In genomic region chr1:72778789-72779188, GRCm38 (mm10) we compare ENCODE assay signal across 18 mouse cellular contexts. TPM values are rescaled to one million over a fixed set of nuclear protein-coding genes. Genes with fewer than 3 reads are reported as not detected.
DNase-seq lines count a peak whose midpoint lies in the region; ATAC-seq and TF ChIP-seq lines count a peak whose summit lies in the region.
"Had no signal": no experiment of that assay in that cellular context is flagged by ENCODE, and none has a peak within 500 bp of the region (broad histone marks: within the 10 kb centered on the region; RNA-seq: fewer than 3 reads in every experiment).

No protein-coding gene starts in this region.

- H3K27ac ChIP-seq in forebrain, embryonic 14.5 days (ENCODE audit: low read depth, low read length) = no peak overlapping the region
- no peak overlapping the region for H3K27ac ChIP-seq in forebrain, embryonic 15.5 days (replicated peaks)
- H3K27ac ChIP-seq in stomach, embryonic 14.5 days (ENCODE audit: low read length) = peak overlapping the region; percentile 3; the same call in 1 of the 2 replicates
- H3K27ac ChIP-seq in stomach, postnatal 0 days (replicated peaks) = no peak overlapping the region
- H3K27ac ChIP-seq: forebrain, embryonic 12.5 days; hindbrain, embryonic 12.5 days; midbrain, embryonic 15.5 days had no signal

- no peak overlapping the region for H3K4me3 ChIP-seq in forebrain, embryonic 14.5 days (ENCODE audit: low read depth, low read length)
- H3K4me3 ChIP-seq in forebrain, embryonic 15.5 days = no peak overlapping the region
- no peak overlapping the region for H3K4me3 ChIP-seq in stomach, embryonic 14.5 days (ENCODE audit: low read depth, low read length)
- no peak overlapping the region for H3K4me3 ChIP-seq in stomach, postnatal 0 days (ENCODE audit: low read depth, low read length)
- H3K4me3 ChIP-seq: forebrain, embryonic 12.5 days; hindbrain, embryonic 12.5 days; midbrain, embryonic 15.5 days had no signal

- ATAC-seq in forebrain, embryonic 14.5 days = no peak
- no peak for ATAC-seq in forebrain, embryonic 15.5 days (replicated peaks)
- peak; percentile 42; the same call in 1 of the 2 replicates for ATAC-seq in stomach, embryonic 14.5 days (ENCODE audit: insufficient number of reproducible peaks, insufficient read depth, low FRiP score, low read depth)
- no peak for ATAC-seq in stomach, postnatal 0 days (ENCODE audit: low FRiP score, low TSS enrichment)
- ATAC-seq: midbrain, embryonic 15.5 days; Patski had no signal

- H3K9me3 ChIP-seq in forebrain, embryonic 14.5 days (replicated peaks; ENCODE audit: control insufficient read depth, low read length) = no peaks in the 10 kb centered on the region
- H3K9me3 ChIP-seq in forebrain, embryonic 15.5 days = no peaks in the 10 kb centered on the region
- no peaks in the 10 kb centered on the region for H3K9me3 ChIP-seq in stomach, embryonic 14.5 days (ENCODE audit: control insufficient read depth, low read depth, low read length)
- H3K9me3 ChIP-seq in stomach, postnatal 0 days (ENCODE audit: control insufficient read depth, low read length) = no peaks in the 10 kb centered on the region
- H3K9me3 ChIP-seq: forebrain, embryonic 12.5 days; hindbrain, embryonic 12.5 days; midbrain, embryonic 15.5 days had no signal

- no peaks in the 10 kb centered on the region for H3K4me1 ChIP-seq in forebrain, embryonic 14.5 days (ENCODE audit: control insufficient read depth, insufficient read depth, low read length)
- H3K4me1 ChIP-seq in forebrain, embryonic 15.5 days = no peaks in the 10 kb centered on the region
- H3K4me1 ChIP-seq in stomach, embryonic 14.5 days (ENCODE audit: control insufficient read depth, insufficient read depth, low read length) = peaks cover 13% of the 10 kb centered on the region
- no peaks in the 10 kb centered on the region for H3K4me1 ChIP-seq in stomach, postnatal 0 days (replicated peaks; ENCODE audit: control insufficient read depth, insufficient read depth)
- H3K4me1 ChIP-seq: midbrain, embryonic 15.5 days had no signal

- no peak overlapping the region for H3K9ac ChIP-seq in forebrain, embryonic 14.5 days (ENCODE audit: low read length)
- H3K9ac ChIP-seq in forebrain, embryonic 15.5 days (replicated peaks) = no peak overlapping the region
- H3K9ac ChIP-seq in stomach, embryonic 14.5 days (replicated peaks; ENCODE audit: low read depth, low read length) = no peak overlapping the region
- no peak overlapping the region for H3K9ac ChIP-seq in stomach, postnatal 0 days (ENCODE audit: low read length)
- H3K9ac ChIP-seq: forebrain, embryonic 12.5 days; hindbrain, embryonic 12.5 days; midbrain, embryonic 15.5 days had no signal

- H3K4me2 ChIP-seq in forebrain, embryonic 14.5 days (ENCODE audit: low read length) = no peak overlapping the region
- no peak overlapping the region for H3K4me2 ChIP-seq in forebrain, embryonic 15.5 days (replicated peaks)
- no peak overlapping the region for H3K4me2 ChIP-seq in stomach, embryonic 14.5 days (replicated peaks; ENCODE audit: low read depth, low read length)
- no peak overlapping the region for H3K4me2 ChIP-seq in stomach, postnatal 0 days (replicated peaks; ENCODE audit: low read depth)
- H3K4me2 ChIP-seq: forebrain, embryonic 12.5 days; hindbrain, embryonic 12.5 days; liver, embryonic 11.5 days; midbrain, embryonic 15.5 days had no signal

- no peak for TF ChIP-seq CTCF in stomach, postnatal 0 days (IDR thresholded peaks at IDR 0.05; ENCODE audit: low read depth)

- peak; percentile 6 for DNase-seq in forebrain, embryonic 14.5 days (ENCODE audit: low spot score)
- no peak for DNase-seq in stomach, postnatal 0 days (ENCODE audit: low spot score)
- DNase-seq in kidney, postnatal 25 days = peak; percentile 8 to 44
- peak; percentile 46 for DNase-seq in yolk sac, embryonic 10.5 days (ENCODE audit: low spot score)
- DNase-seq in adipocyte (ENCODE audit: low spot score) = no peak
- no peak for DNase-seq in layer of hippocampus, postnatal 25 days (ENCODE audit: extremely low spot score in 1 of 2, low spot score in 1 of 2)
- DNase-seq: cerebellum, adult 9-11 months; gastrocnemius, postnatal 36 days; spleen, adult 18-20 months; thymus, postnatal 36 days had no signal

- H3K27me3 ChIP-seq in forebrain, embryonic 14.5 days (replicated peaks; ENCODE audit: control insufficient read depth, insufficient read depth, low read length) = no peaks in the 10 kb centered on the region
- H3K27me3 ChIP-seq in forebrain, embryonic 15.5 days = no peaks in the 10 kb centered on the region
- no peaks in the 10 kb centered on the region for H3K27me3 ChIP-seq in stomach, embryonic 14.5 days (ENCODE audit: control insufficient read depth, insufficient read depth, low read length)
- H3K27me3 ChIP-seq in stomach, postnatal 0 days (ENCODE audit: control insufficient read depth, insufficient read depth, low read length) = no peaks in the 10 kb centered on the region
- H3K27me3 ChIP-seq: forebrain, embryonic 12.5 days; hindbrain, embryonic 12.5 days; midbrain, embryonic 15.5 days; Patski had no signal

- 24% methylated on average over 6 of the region's 6 CpGs for WGBS in forebrain, embryonic 14.5 days
- WGBS in forebrain, embryonic 15.5 days = 34% methylated on average over 6 of the region's 6 CpGs
- 17% methylated on average over 6 of the region's 6 CpGs for WGBS in stomach, embryonic 14.5 days
- WGBS in stomach, postnatal 0 days = 19% methylated on average over 6 of the region's 6 CpGs

- no peaks in the 10 kb centered on the region for H3K36me3 ChIP-seq in forebrain, embryonic 14.5 days (ENCODE audit: control insufficient read depth, insufficient read depth, low read length)
- no peaks in the 10 kb centered on the region for H3K36me3 ChIP-seq in forebrain, embryonic 15.5 days
- no peaks in the 10 kb centered on the region for H3K36me3 ChIP-seq in stomach, embryonic 14.5 days (ENCODE audit: control insufficient read depth, insufficient read depth, low read length)
- no peaks in the 10 kb centered on the region for H3K36me3 ChIP-seq in stomach, postnatal 0 days (ENCODE audit: control insufficient read depth, insufficient read depth, low read length)
- H3K36me3 ChIP-seq: forebrain, embryonic 12.5 days; hindbrain, embryonic 12.5 days; midbrain, embryonic 15.5 days had no signal

- TF ChIP-seq EP300 in stomach, postnatal 0 days (optimal IDR thresholded peaks at IDR 0.05) = no peak

RNA-seq across cellular contexts. Expression of gene Igfbp2, which starts 45.5 kb away (rescaled TPM):
- 384 and 410 TPM in 2 replicates for polyA plus RNA-seq in forebrain, embryonic 14.5 days (2014; fragmentation: Nextera tagmentation; extraction: Ambion mirVana)
- polyA plus RNA-seq in forebrain, embryonic 15.5 days (2015; fragmentation: Nextera tagmentation; extraction: Ambion mirVana) = 336 and 343 TPM in 2 replicates
- polyA plus RNA-seq in stomach, embryonic 14.5 days (2014; fragmentation: Nextera tagmentation; extraction: Ambion mirVana) = 631 and 633 TPM in 2 replicates
- polyA plus RNA-seq in stomach, postnatal 0 days (2015; fragmentation: Nextera tagmentation; extraction: Ambion mirVana) = 304 and 499 TPM in 2 replicates
- total RNA-seq in layer of hippocampus, postnatal 25 days (2021) = 10 to 100 TPM; 44.4 to 50.5 TPM
- total RNA-seq: neutrophil, adult 5-6 weeks had no signal

Comparison
In these comparisons a context has a peak if more than half of its experiments do, and no peak if none do; other contexts are left out.
1. DNase-seq: peak in forebrain, embryonic 14.5 days (single experiment), kidney, postnatal 25 days (2 of 2) and yolk sac, embryonic 10.5 days (single experiment); none in stomach, postnatal 0 days (single experiment), adipocyte (single experiment) and layer of hippocampus, postnatal 25 days (0 of 2).